ENCODE assay signal across 7 mouse cellular contexts in the genomic region with DNA sequence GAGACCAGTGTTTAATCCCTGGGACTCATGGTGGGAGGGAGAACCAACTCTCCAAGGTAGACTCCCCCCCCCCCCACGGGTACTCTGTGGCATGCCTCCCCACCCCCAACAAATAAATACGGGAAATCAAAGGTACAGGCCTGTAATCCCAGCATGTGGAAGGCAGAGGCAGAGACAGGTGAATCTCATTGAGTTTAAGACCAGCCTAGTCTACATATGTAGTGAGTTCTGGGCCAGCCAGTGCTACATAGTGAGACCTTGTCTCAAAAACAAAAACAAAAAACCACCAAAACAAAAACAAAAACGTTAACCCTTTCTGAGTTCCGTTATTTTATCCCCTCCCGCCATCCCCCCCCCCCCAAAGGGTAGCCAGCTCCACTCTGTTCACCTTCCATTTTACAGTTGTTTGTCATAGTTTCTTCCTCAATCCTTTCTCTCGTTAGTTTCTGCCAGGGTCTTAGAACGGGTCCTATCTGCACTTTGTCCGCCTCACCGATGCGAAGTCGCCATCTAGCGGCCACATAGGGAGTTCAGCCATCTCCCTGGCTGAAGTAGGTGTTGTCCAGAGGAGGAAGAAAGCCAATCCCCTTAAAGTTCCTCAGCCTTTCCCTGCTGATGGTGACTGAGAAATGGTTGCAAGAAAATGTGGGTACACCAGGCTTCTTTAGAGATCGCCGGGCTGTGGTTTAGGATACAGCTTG. TPM values are rescaled to one million over a fixed set of nuclear protein-coding genes. Genes with fewer than 3 reads are reported as not detected.
DNase-seq lines count a peak whose midpoint lies in the region; ATAC-seq and TF ChIP-seq lines count a peak whose summit lies in the region.

No protein-coding gene starts in this region.

- TF ChIP-seq CTCF in cortical plate, adult 2 months (IDR thresholded peaks at IDR 0.05; ENCODE audit: extremely low read depth, insufficient read depth, low read length), result peak; percentile 90

- H3K4me1 ChIP-seq in cortical plate, adult 2 months (ENCODE audit: control insufficient read depth, insufficient read depth, low read length), result peaks cover 3% of the 10 kb centered on the region; the same call in 1 of the 2 replicates

- no peak for TF ChIP-seq POLR2A in cortical plate, adult 2 months (IDR thresholded peaks at IDR 0.05; ENCODE audit: extremely low read depth, insufficient read depth, low read length)

- H3K4me3 ChIP-seq in cortical plate, adult 2 months (ENCODE audit: insufficient read depth, low read length), result no peak overlapping the region

- H3K27ac ChIP-seq in cortical plate, adult 2 months (ENCODE audit: insufficient read depth, low read length), result no peak overlapping the region

- peak; percentile 24 for ATAC-seq in inflammation-experienced regulatory T-cells, adult 6 months

- DNase-seq in adipocyte (ENCODE audit: low spot score), result peak; percentile 70
- DNase-seq in gastrocnemius, postnatal 25 days, result peak; percentile 70
- peak; percentile 29 to 66 for DNase-seq in left cerebral cortex, adult 8-10 months (ENCODE audit: low spot score in 2 of 2)
- peak; percentile 89 for DNase-seq in mesoderm, embryonic 11.5 days (ENCODE audit: low read depth, low spot score)
- DNase-seq in right cerebral cortex, postnatal 4 days, result peak; percentile 81

RNA-seq across cellular contexts. Expression of a gene that starts 9.1 kb away (rescaled TPM):
- polyA plus RNA-seq in cortical plate, adult 2 months (2012; rRNA removed), result 22.7 TPM in 2 replicates
- total RNA-seq in gastrocnemius, postnatal 25 days (2021), result 1 to 10 TPM; 9.5 to 9.6 TPM
- 10 to 100 TPM in 2 of 3 experiments, 1 to 10 TPM in 1; 2.5 to 33.9 (median 25.9) TPM for polyA plus RNA-seq in inflammation-experienced regulatory T-cells, adult 6 months (2017; shearing (Covaris generic))
- 10 to 100 TPM; 43.3 to 49.3 (median 44.0) TPM for total RNA-seq in left cerebral cortex, adult 8-10 months (2022)

Comparison
In these comparisons a context has a peak if more than half of its experiments do, and no peak if none do; other contexts are left out.
1. RNA of a gene that starts 9.1 kb away (total RNA-seq): 43.3 to 49.3 TPM in left cerebral cortex, adult 8-10 months; 9.5 to 9.6 TPM in gastrocnemius, postnatal 25 days; every median in the first group is over 4 times any median in the second.
2. Peak in every context shown above with its lines, with median percentiles within 50 percentile points of each other: DNase-seq.